Mouse (Mus musculus) intestine, embryonic 15.5 days (tissue): ENCODE results near the gene Msl3. TPM values are rescaled to one million over a fixed set of nuclear protein-coding genes. Genes with fewer than 3 reads are reported as not detected.

Experiments used
- ATAC-seq: fragments of 200-750 bp; cut with Nextera tagmentation; 2 replicates; pipeline ENCODE4 v1.8.0; 2017; ENCODE audit warnings: moderate TSS enrichment, moderate library complexity
- H3K27ac ChIP-seq: fragments of 300-500 bp; sonication (generic); 2 replicates; pipeline ENCODE4 v1.5.1; 2015; ENCODE audit warnings: mild to moderate bottlenecking, inconsistent platforms
- H3K27me3 ChIP-seq: fragments of 300-500 bp; sonication (generic); replicated peaks from 2 replicates; pipeline ENCODE4 v1.6.1; 2015; ENCODE audit warnings: inconsistent platforms
- H3K36me3 ChIP-seq: fragments of 300-500 bp; sonication (generic); 2 replicates; pipeline ENCODE4 v1.6.1; 2015; ENCODE audit warnings: inconsistent platforms
- H3K4me1 ChIP-seq: fragments of 300-500 bp; sonication (generic); replicated peaks from 2 replicates; pipeline ENCODE4 v1.6.1; 2015; ENCODE audit warnings: inconsistent platforms
- H3K4me2 ChIP-seq: fragments of 300-500 bp; sonication (generic); replicated peaks from 2 replicates; pipeline ENCODE4 v1.6.1; 2015; ENCODE audit warnings: mild to moderate bottlenecking, inconsistent platforms
- H3K4me3 ChIP-seq: fragments of 300-500 bp; sonication (generic); replicated peaks from 2 replicates; pipeline ENCODE4 v1.5.1; 2015; ENCODE audit warnings: inconsistent platforms
- H3K9ac ChIP-seq: fragments of 300-500 bp; sonication (generic); 2 replicates; pipeline ENCODE4 v1.6.1; 2015; ENCODE audit warnings: inconsistent platforms
- H3K9me3 ChIP-seq: fragments of 300-500 bp; sonication (generic); 2 replicates; pipeline ENCODE4 v1.6.1; 2016; ENCODE audit warnings: inconsistent platforms
- WGBS: fragments of 180-500 bp; shearing (Covaris S2); methylation state at CpG from one replicate; pipeline ENCODE4 v1.1.7; 2015; 5-methylcytosine and 5-hydroxymethylcytosine counted together
- polyA plus RNA-seq: library from polyadenylated mRNA; unstranded; fragments of >200 nt; fragmentation: Nextera tagmentation; extraction: Ambion mirVana; gene quantifications from 2 replicates; pipeline ENCODE4 v1.2.1, GENCODE M21; 2015

Msl3 gene
- polyA plus RNA-seq, 1 experiment from 2014 or later = 37.6 TPM

GRCm38 (mm10) chrX:168643451-168643850 is 30.2 kb downstream of the Msl3 start:
- Histone ChIP-seq H3K9me3 (no peaks in the 10 kb centered on the region), H3K27ac (no peak overlapping the region), H3K9ac (no peak overlapping the region), H3K4me3 (no peak overlapping the region), H3K4me2 (no peak overlapping the region), H3K36me3 (no peaks in the 10 kb centered on the region), H3K4me1 (no peaks in the 10 kb centered on the region), H3K27me3 (0 out of 2 replicates have a peak, but pooled peaks cover 2% of the 10 kb centered on the region)
- ATAC-seq = no peak
- 83% methylated on average over 1 of the region's 1 CpGs for WGBS

- no peaks in the 10 kb centered on the region for H3K36me3 ChIP-seq
- H3K4me1 ChIP-seq = no peaks in the 10 kb centered on the region
- no peaks in the 10 kb centered on the region for H3K9me3 ChIP-seq
- WGBS = 20% methylated on average over 11 of the region's 11 CpGs
- no peaks in the 10 kb centered on the region for H3K27me3 ChIP-seq
- H3K4me3 ChIP-seq = peak overlapping the region; percentile 37
- H3K9ac ChIP-seq = no peak overlapping the region
- H3K27ac ChIP-seq = no peak overlapping the region
- peak; percentile 89 for ATAC-seq
- H3K4me2 ChIP-seq = peak overlapping the region; percentile 49
These were observed 33.9 kb downstream of the Msl3 start for GRCm38 (mm10) chrX:168639556-168640356.

Other genes with a start within 250 kb of the Msl3 start
- gene Frmpd4, start 96.7 kb downstream of the Msl3 start, polyA plus RNA-seq = 0.14 and 0.16 TPM in 2 replicates
- 5.3 and 5.6 TPM in 2 replicates for gene Arhgap6, start 121.2 kb upstream of the Msl3 start, polyA plus RNA-seq